Mouse (Mus musculus) spleen, adult 10 weeks (tissue): ENCODE results near the gene Zfp968. TPM values are rescaled to one million over a fixed set of nuclear protein-coding genes. Genes with fewer than 3 reads are reported as not detected.

Experiments
- polyA plus RNA-seq: library from polyadenylated mRNA; stranded (reverse); fragments of 350-450 nt; fragmentation: Illumina TruSeq; extraction: RNeasy Lipid Tissue Mini Kit (QIAGEN cat#74804); gene quantifications from one replicate; pipeline ENCODE4 v1.2.3, GENCODE M21; 2015; ENCODE audit warnings: low replicate concordance; ENCODE audit not compliant: insufficient read depth

Gene Zfp968
- 12.5 TPM for polyA plus RNA-seq

GRCm38 (mm10) chr2:175372136-175372535 is at the start of gene Zfp968:
TSS of gene Zfp968 (plus strand) at chr2:175372436.

GRCm38 (mm10) chr2:175338097-175338496 is 34.1 kb upstream of the Zfp968 start, which contains the start of gene Gm4631:
TSS of gene Gm4631 (minus strand) at chr2:175338197.

Other genes with a start within 250 kb of the Zfp968 start
- gene Gm14399, start 230.4 kb upstream of the Zfp968 start, polyA plus RNA-seq = 9.1 TPM
- gene Gm14443, start 196.6 kb upstream of the Zfp968 start, polyA plus RNA-seq = 0.81 TPM
- 20.3 TPM for gene Gm14391, start 165.5 kb upstream of the Zfp968 start, polyA plus RNA-seq
- gene Gm14440, start 97.3 kb upstream of the Zfp968 start, polyA plus RNA-seq = not detected
- gene Gm4631, start 34.2 kb upstream of the Zfp968 start, polyA plus RNA-seq = 39.7 TPM
- 20.2 TPM for gene Gm4724, start 63.4 kb downstream of the Zfp968 start, polyA plus RNA-seq
- 11.9 TPM for gene Zfp965, start 97.5 kb downstream of the Zfp968 start, polyA plus RNA-seq